Comparison of ENCODE assay signal across 13 mouse cellular contexts in genomic region chr7:64179310-64179709, GRCm38 (mm10). TPM values are rescaled to one million over a fixed set of nuclear protein-coding genes. Genes with fewer than 3 reads are reported as not detected.
DNase-seq lines count a peak whose midpoint lies in the region; ATAC-seq and TF ChIP-seq lines count a peak whose summit lies in the region.
"Had no signal": no experiment of that assay in that cellular context is flagged by ENCODE, and none has a peak within 500 bp of the region (broad histone marks: within the 10 kb centered on the region; RNA-seq: fewer than 3 reads in every experiment).

No protein-coding gene starts in this region.

- no peaks in the 10 kb centered on the region for H3K4me1 ChIP-seq in intestine, postnatal 0 days (replicated peaks; ENCODE audit: control insufficient read depth, insufficient read depth, low read length)
- H3K4me1 ChIP-seq in intestine, embryonic 16.5 days (ENCODE audit: control insufficient read depth, insufficient read depth, low read length), result no peaks in the 10 kb centered on the region
- H3K4me1 ChIP-seq: forebrain, embryonic 13.5 days had no signal

- H3K4me3 ChIP-seq in intestine, postnatal 0 days (ENCODE audit: low read depth, low read length), result no peak overlapping the region
- H3K4me3 ChIP-seq in intestine, embryonic 16.5 days (ENCODE audit: low read length), result no peak overlapping the region
- H3K4me3 ChIP-seq in C2C12 (ENCODE audit: insufficient read depth, poor library complexity, severe bottlenecking), result no peak overlapping the region
- H3K4me3 ChIP-seq: forebrain, embryonic 13.5 days had no signal

- no peaks in the 10 kb centered on the region for H3K9me3 ChIP-seq in intestine, postnatal 0 days (ENCODE audit: control insufficient read depth)
- no peaks in the 10 kb centered on the region for H3K9me3 ChIP-seq in intestine, embryonic 16.5 days (ENCODE audit: control insufficient read depth, low read length)
- H3K9me3 ChIP-seq: forebrain, embryonic 13.5 days had no signal

- H3K27me3 ChIP-seq in intestine, postnatal 0 days (replicated peaks; ENCODE audit: control insufficient read depth, insufficient read depth, low read length), result no peaks in the 10 kb centered on the region
- H3K27me3 ChIP-seq in intestine, embryonic 16.5 days (replicated peaks; ENCODE audit: control insufficient read depth, insufficient read depth, low read length), result no peaks in the 10 kb centered on the region
- H3K27me3 ChIP-seq in C2C12 (ENCODE audit: control insufficient read depth, insufficient read depth, insufficient read length), result no peaks in the 10 kb centered on the region
- H3K27me3 ChIP-seq: forebrain, embryonic 13.5 days had no signal

- TF ChIP-seq CTCF in intestine, postnatal 0 days (IDR thresholded peaks at IDR 0.05; ENCODE audit: low read depth), result peak; percentile 45
- TF ChIP-seq CTCF in C2C12 (IDR thresholded peaks at IDR 0.05; ENCODE audit: control insufficient read depth, insufficient read depth, insufficient read length), result peak; percentile 9

- no peaks in the 10 kb centered on the region for H3K79me3 ChIP-seq in C2C12 (ENCODE audit: low read depth)

- no peaks in the 10 kb centered on the region for H3K36me3 ChIP-seq in intestine, postnatal 0 days (ENCODE audit: control insufficient read depth, insufficient read depth)
- H3K36me3 ChIP-seq in intestine, embryonic 16.5 days (ENCODE audit: control insufficient read depth, insufficient read depth, low read length), result no peaks in the 10 kb centered on the region
- H3K36me3 ChIP-seq in C2C12 (ENCODE audit: control insufficient read depth, insufficient read depth), result no peaks in the 10 kb centered on the region

- no peak overlapping the region for H3K9ac ChIP-seq in intestine, postnatal 0 days (ENCODE audit: low read depth, low read length)
- no peak overlapping the region for H3K9ac ChIP-seq in intestine, embryonic 16.5 days (ENCODE audit: low read depth, low read length)
- H3K9ac ChIP-seq: forebrain, embryonic 13.5 days had no signal

- DNase-seq in NIH3T3 (ENCODE audit: low read depth), result peak; percentile 33
- peak; percentile 62 to 64 for DNase-seq in lung, adult 18-20 months
- DNase-seq in spleen, postnatal 14 days (ENCODE audit: low spot score in 2 of 2), result no peak
- DNase-seq: adrenal gland, adult 8-10 months; cerebellum, adult 11 months; layer of hippocampus, adult 9-11 months; retina, postnatal 1 day had no signal

- 87% methylated on average over 4 of the region's 4 CpGs for WGBS in intestine, postnatal 0 days
- WGBS in intestine, embryonic 16.5 days, result 88% methylated on average over 4 of the region's 4 CpGs

- H3K27ac ChIP-seq in intestine, postnatal 0 days (ENCODE audit: low read depth, low read length), result no peak overlapping the region
- H3K27ac ChIP-seq in intestine, embryonic 16.5 days (ENCODE audit: low read length), result no peak overlapping the region
- H3K27ac ChIP-seq: forebrain, embryonic 13.5 days had no signal

- H3ac ChIP-seq in C2C12 (ENCODE audit: control insufficient read depth, insufficient read length, low read depth), result no peak overlapping the region

- no peaks in the 10 kb centered on the region for H3K79me2 ChIP-seq in C2C12 (ENCODE audit: control insufficient read depth, insufficient read depth)

- ATAC-seq in intestine, postnatal 0 days, result no peak
- no peak for ATAC-seq in intestine, embryonic 16.5 days
- ATAC-seq in megakaryocyte-erythroid progenitor cell, adult 5-6 weeks (replicated peaks; ENCODE audit: low FRiP score, low TSS enrichment, poor library complexity, severe bottlenecking), result no peak
- ATAC-seq: forebrain, embryonic 13.5 days had no signal

- no peak overlapping the region for H3K4me2 ChIP-seq in intestine, postnatal 0 days (replicated peaks; ENCODE audit: low read depth)
- H3K4me2 ChIP-seq in intestine, embryonic 16.5 days (ENCODE audit: low read depth, low read length), result no peak overlapping the region
- H3K4me2 ChIP-seq: forebrain, embryonic 13.5 days had no signal

TF ChIP-seq in C2C12, 6 proteins besides CTCF, POLR2A, EP300 and RAD21:
- no peak for TF ChIP-seq MAX (IDR thresholded peaks at IDR 0.05)
- no peak for TF ChIP-seq USF1 (IDR thresholded peaks at IDR 0.05; ENCODE audit: low read depth)
- no peak for TF ChIP-seq MYOG (IDR thresholded peaks at IDR 0.05; ENCODE audit: control insufficient read depth, extremely low read depth, insufficient read length)
- no peak for TF ChIP-seq MYOD1 (IDR thresholded peaks at IDR 0.05; ENCODE audit: control insufficient read depth, insufficient read length, low read depth)
- no peak for TF ChIP-seq FOSL1 (IDR thresholded peaks at IDR 0.05; ENCODE audit: insufficient read depth, low read length, poor library complexity, severe bottlenecking)
- TF ChIP-seq CEBPB (IDR thresholded peaks at IDR 0.05; ENCODE audit: low read depth), result no peak
TF ChIP-seq in C2C12: peak in this region for 0.

RNA-seq across cellular contexts. Expression of gene Trpm1, which starts 25.7 kb away (rescaled TPM):
- not detected in 2 replicates for polyA plus RNA-seq in intestine, postnatal 0 days (2015; fragmentation: Nextera tagmentation; extraction: Ambion mirVana)
- polyA plus RNA-seq in intestine, embryonic 16.5 days (2015; fragmentation: Nextera tagmentation; extraction: Ambion mirVana), result not detected in 2 replicates
- polyA plus RNA-seq in C2C12 (2012; fragmentation: generic; extraction: Trizol), result 0.02 TPM
- 3.1 and 6.3 TPM in 2 replicates for total RNA-seq in megakaryocyte-erythroid progenitor cell, adult 5-6 weeks (2014; fragmentation: Nextera tagmentation)
- not detected in 2 replicates for total RNA-seq in megakaryocyte-erythroid progenitor cell, adult 5-6 weeks (2017)
- total RNA-seq: MEL had no signal

Comparison
In these comparisons a context has a peak if more than half of its experiments do, and no peak if none do; other contexts are left out.
1. DNase-seq: peak in NIH3T3 (single experiment) and lung, adult 18-20 months (2 of 2); none in spleen, postnatal 14 days (0 of 2).